Mouse (Mus musculus): ENCODE measurements around the gene Ccdc97. TPM values are rescaled to one million over a fixed set of nuclear protein-coding genes. Genes with fewer than 3 reads are reported as not detected.
A peak's percentile ranks its signal among the peaks of the same experiment; 100 is the strongest.

The Ccdc97 gene
- polyA plus RNA-seq, 1 experiment = 52.5 TPM

DNA sequence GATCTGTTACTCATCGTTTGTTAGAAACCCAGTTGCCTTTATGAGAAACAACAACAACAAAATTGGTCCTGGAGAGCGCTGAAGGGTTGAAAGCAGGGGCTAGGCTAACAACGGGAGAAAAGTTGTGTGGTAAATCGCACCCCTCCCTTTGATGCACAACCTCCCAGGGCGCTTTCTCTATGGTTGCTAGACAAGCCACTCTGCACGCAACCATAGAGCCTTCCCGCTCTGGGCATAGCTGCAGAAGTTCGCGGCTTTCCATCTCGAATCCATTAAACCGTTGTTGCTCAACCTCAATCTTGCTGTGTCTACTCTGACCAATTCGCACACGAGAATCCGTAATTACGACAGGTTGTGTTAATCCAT, 36.6 kb upstream of the Ccdc97 start:
- no peak for TF ChIP-seq CTCF (conservative IDR thresholded peaks at IDR 0.05; ENCODE audit: insufficient read depth, insufficient read length, low read depth, low read length)
- no peak for TF ChIP-seq POLR2A (IDR thresholded peaks at IDR 0.05; ENCODE audit: low read depth, low read length)
- H3K27ac ChIP-seq (ENCODE audit: insufficient read depth, low read depth, low read length) = peak overlapping the region; percentile 82
- H3K36me3 ChIP-seq (ENCODE audit: control insufficient read depth, insufficient read depth, low read length) = peaks cover under 1% of the 10 kb centered on the region; the same call in 1 of the 2 replicates
- no peak for DNase-seq
- peaks cover 17% of the 10 kb centered on the region for H3K4me1 ChIP-seq (ENCODE audit: control insufficient read depth, insufficient read depth, low read length)
- H3K27me3 ChIP-seq (replicated peaks; ENCODE audit: control insufficient read depth, insufficient read depth, low read length) = no peaks in the 10 kb centered on the region
- under 1% methylated on average over 15 of the region's 15 CpGs for WGBS
- peak overlapping the region; percentile 56 for H3K4me3 ChIP-seq (ENCODE audit: insufficient read depth, low read depth, low read length)

GRCm38 (mm10) chr7:25754738-25755467, 36.0 kb upstream of the Ccdc97 start, which contains the start of gene Hnrnpul1:
TSS of gene Hnrnpul1 (minus strand) at chr7:25754757.
- peaks cover 3% of the 10 kb centered on the region; the same call in 1 of the 2 replicates for H3K36me3 ChIP-seq (ENCODE audit: control insufficient read depth, insufficient read depth, low read length)
- peak within 1 kb of the TSS; percentile 83 for H3K4me3 ChIP-seq (ENCODE audit: insufficient read depth, low read depth, low read length)
- DNase-seq = peak; percentile 100
- under 1% methylated on average over 55 of the region's 55 CpGs for WGBS
- H3K27me3 ChIP-seq (replicated peaks; ENCODE audit: control insufficient read depth, insufficient read depth, low read length) = no peaks in the 10 kb centered on the region
- peak within 1 kb of the TSS; percentile 97 for H3K27ac ChIP-seq (ENCODE audit: insufficient read depth, low read depth, low read length)
- TF ChIP-seq POLR2A (IDR thresholded peaks at IDR 0.05; ENCODE audit: low read depth, low read length) = peak; percentile 30
- peak; percentile 34 for TF ChIP-seq CTCF (conservative IDR thresholded peaks at IDR 0.05; ENCODE audit: insufficient read depth, insufficient read length, low read depth, low read length)
- H3K4me1 ChIP-seq (ENCODE audit: control insufficient read depth, insufficient read depth, low read length) = peaks cover 17% of the 10 kb centered on the region

GRCm38 (mm10) chr7:25754439-25754737, 35.5 kb upstream of the Ccdc97 start:
- H3K36me3 ChIP-seq (ENCODE audit: control insufficient read depth, insufficient read depth, low read length) = peaks cover 5% of the 10 kb centered on the region; the same call in 1 of the 2 replicates
- WGBS = 2% methylated on average over 30 of the region's 30 CpGs
- DNase-seq = no peak
- TF ChIP-seq POLR2A (IDR thresholded peaks at IDR 0.05; ENCODE audit: low read depth, low read length) (no peak), CTCF (conservative IDR thresholded peaks at IDR 0.05; ENCODE audit: insufficient read depth, insufficient read length, low read depth, low read length) (0 out of 2 replicates have a peak, but pooled peaks have one; percentile 14)
- H3K4me1 ChIP-seq (ENCODE audit: control insufficient read depth, insufficient read depth, low read length) = peaks cover 17% of the 10 kb centered on the region
- no peaks in the 10 kb centered on the region for H3K27me3 ChIP-seq (replicated peaks; ENCODE audit: control insufficient read depth, insufficient read depth, low read length)
- H3K4me3 ChIP-seq (ENCODE audit: insufficient read depth, low read depth, low read length) = peak overlapping the region; percentile 83
- H3K27ac ChIP-seq (ENCODE audit: insufficient read depth, low read depth, low read length) = peak overlapping the region; percentile 93

DNA sequence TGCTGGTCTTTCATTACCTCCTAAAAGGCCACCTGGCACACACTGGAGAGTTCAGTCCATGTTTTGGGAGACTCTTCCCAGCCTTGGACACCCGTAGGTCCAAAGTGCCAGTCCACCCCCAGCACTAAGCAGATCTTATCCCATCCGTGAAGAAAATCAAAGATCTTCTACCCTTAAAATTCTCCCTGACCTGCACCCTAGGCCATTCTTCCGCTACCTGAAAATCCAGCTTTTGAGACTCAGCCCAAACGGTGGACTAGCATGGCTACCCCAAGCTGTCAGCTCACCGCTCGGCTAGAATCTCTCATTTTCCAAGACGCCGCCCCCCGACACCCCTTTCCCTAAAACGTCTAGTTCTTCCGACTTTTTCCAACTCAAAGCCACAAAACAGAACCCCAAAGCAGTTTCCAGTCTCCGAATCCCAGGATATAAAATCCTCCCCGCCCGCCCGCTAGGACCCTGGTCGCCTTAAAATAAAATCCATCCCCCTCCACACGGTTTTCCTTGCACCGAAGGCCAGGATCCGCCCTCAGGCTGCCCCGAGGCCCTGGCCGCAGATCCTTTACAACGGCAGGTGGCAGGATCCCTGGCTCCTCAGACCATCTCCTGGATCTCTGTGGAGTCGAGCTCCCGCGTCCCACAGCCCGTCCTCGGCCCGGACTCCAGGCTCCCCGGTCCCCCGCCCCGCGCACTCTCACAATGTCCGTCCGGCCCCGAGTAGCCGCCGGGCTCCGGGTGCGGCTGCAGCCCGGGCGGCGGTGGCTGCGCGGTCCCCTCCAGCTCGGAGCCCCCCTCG, 35.0 kb upstream of the Ccdc97 start:
- H3K27ac ChIP-seq (ENCODE audit: insufficient read depth, low read depth, low read length) = peak overlapping the region; percentile 93
- WGBS = under 1% methylated on average over 46 of the region's 46 CpGs
- TF ChIP-seq POLR2A (IDR thresholded peaks at IDR 0.05; ENCODE audit: low read depth, low read length) (no peak), CTCF (conservative IDR thresholded peaks at IDR 0.05; ENCODE audit: insufficient read depth, insufficient read length, low read depth, low read length) (no peak)
- H3K27me3 ChIP-seq (replicated peaks; ENCODE audit: control insufficient read depth, insufficient read depth, low read length) = no peaks in the 10 kb centered on the region
- peaks cover 5% of the 10 kb centered on the region; the same call in 1 of the 2 replicates for H3K36me3 ChIP-seq (ENCODE audit: control insufficient read depth, insufficient read depth, low read length)
- H3K4me1 ChIP-seq (ENCODE audit: control insufficient read depth, insufficient read depth, low read length) = peaks cover 17% of the 10 kb centered on the region
- peak overlapping the region; percentile 83 for H3K4me3 ChIP-seq (ENCODE audit: insufficient read depth, low read depth, low read length)
- DNase-seq = peak; percentile 33

DNA sequence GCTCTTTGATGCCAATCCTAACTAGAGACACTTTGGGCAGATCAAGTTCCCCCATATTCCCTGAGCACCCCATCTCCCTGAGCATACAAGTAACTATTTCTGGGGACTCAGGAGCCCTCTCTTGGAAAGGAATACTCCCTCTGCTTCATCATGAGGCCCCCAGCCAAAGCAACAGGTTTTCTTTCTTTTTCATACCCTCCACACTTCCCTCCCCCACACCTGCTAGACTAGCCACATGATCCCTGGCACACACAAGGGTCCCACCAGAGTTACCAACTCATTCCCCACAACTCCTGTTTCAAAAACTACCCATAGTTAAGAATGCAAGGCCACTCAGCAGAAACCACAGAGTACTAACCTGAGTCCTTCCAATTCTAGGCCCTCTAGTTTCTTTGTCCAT, 34.2 kb upstream of the Ccdc97 start:
- Histone ChIP-seq H3K4me3 (ENCODE audit: insufficient read depth, low read depth, low read length) (peak overlapping the region; percentile 83; the same call in 1 of the 2 replicates), H3K27me3 (replicated peaks; ENCODE audit: control insufficient read depth, insufficient read depth, low read length) (no peaks in the 10 kb centered on the region), H3K4me1 (ENCODE audit: control insufficient read depth, insufficient read depth, low read length) (peaks cover 17% of the 10 kb centered on the region), H3K36me3 (ENCODE audit: control insufficient read depth, insufficient read depth, low read length) (peaks cover 5% of the 10 kb centered on the region; the same call in 1 of the 2 replicates), H3K27ac (ENCODE audit: insufficient read depth, low read depth, low read length) (peak overlapping the region; percentile 93; the same call in 1 of the 2 replicates)
- TF ChIP-seq CTCF (conservative IDR thresholded peaks at IDR 0.05; ENCODE audit: insufficient read depth, insufficient read length, low read depth, low read length) = no peak
- TF ChIP-seq POLR2A (IDR thresholded peaks at IDR 0.05; ENCODE audit: low read depth, low read length) = no peak
- no peak for DNase-seq

DNA sequence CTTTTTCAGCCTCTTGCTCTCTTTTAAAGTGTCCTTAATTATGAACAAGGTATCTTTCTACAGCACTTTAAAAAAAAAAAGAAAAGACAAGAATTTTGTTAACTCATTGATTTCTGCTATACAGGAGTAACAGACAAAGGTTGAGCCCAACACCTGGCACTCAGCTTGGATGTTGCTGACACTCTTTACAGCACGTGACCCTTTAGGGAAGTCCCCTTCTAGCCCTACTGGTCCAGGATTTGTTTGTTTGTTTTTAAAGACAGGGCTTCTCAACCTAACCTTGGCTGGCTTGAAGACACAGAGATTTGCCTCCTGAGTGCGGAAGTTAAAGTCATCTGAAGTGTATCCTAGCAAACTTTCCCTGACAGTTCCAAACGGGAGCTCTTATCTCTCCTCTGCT, 28.0 kb upstream of the Ccdc97 start:
- WGBS = 62% methylated on average over 3 of the region's 3 CpGs
- no peak for TF ChIP-seq POLR2A (IDR thresholded peaks at IDR 0.05; ENCODE audit: low read depth, low read length)
- no peak for TF ChIP-seq CTCF (conservative IDR thresholded peaks at IDR 0.05; ENCODE audit: insufficient read depth, insufficient read length, low read depth, low read length)
- DNase-seq = no peak

DNA sequence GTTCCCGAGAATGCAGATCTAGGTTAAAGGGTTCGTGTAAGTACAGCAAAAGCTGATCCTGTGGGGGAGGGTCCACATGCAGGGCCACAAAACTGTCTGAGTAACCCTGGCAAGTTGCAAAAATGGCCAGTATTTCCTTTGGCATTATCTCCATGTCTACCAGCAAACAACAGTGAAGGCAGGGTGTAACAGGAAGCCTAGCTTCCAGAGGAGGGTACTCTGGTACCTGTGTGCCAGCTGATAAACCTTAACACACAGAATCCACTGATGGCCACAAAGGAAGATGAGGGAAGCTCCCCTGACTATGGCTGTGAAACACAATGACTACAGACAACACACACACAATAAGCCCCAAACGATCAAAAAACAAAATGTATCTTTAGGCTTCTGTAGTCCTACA, 19.4 kb upstream of the Ccdc97 start:
- no peak overlapping the region for H3K27ac ChIP-seq (ENCODE audit: insufficient read depth, low read depth, low read length)
- no peak for DNase-seq
- H3K27me3 ChIP-seq (replicated peaks; ENCODE audit: control insufficient read depth, insufficient read depth, low read length) = no peaks in the 10 kb centered on the region
- 85% methylated on average over 3 of the region's 3 CpGs for WGBS
- TF ChIP-seq POLR2A (IDR thresholded peaks at IDR 0.05; ENCODE audit: low read depth, low read length) = no peak
- TF ChIP-seq CTCF (conservative IDR thresholded peaks at IDR 0.05; ENCODE audit: insufficient read depth, insufficient read length, low read depth, low read length) = no peak
- no peak overlapping the region for H3K4me3 ChIP-seq (ENCODE audit: insufficient read depth, low read depth, low read length)
- no peaks in the 10 kb centered on the region for H3K4me1 ChIP-seq (ENCODE audit: control insufficient read depth, insufficient read depth, low read length)
- peaks cover 24% of the 10 kb centered on the region for H3K36me3 ChIP-seq (ENCODE audit: control insufficient read depth, insufficient read depth, low read length)

More for the DNA sequence above, 28.0 kb upstream of the Ccdc97 start:
- no peak overlapping the region for H3K4me3 ChIP-seq (ENCODE audit: insufficient read depth, low read depth, low read length)
- H3K27ac ChIP-seq (ENCODE audit: insufficient read depth, low read depth, low read length) = no peak overlapping the region
- H3K27me3 ChIP-seq (replicated peaks; ENCODE audit: control insufficient read depth, insufficient read depth, low read length) = no peaks in the 10 kb centered on the region
- H3K36me3 ChIP-seq (ENCODE audit: control insufficient read depth, insufficient read depth, low read length) = peaks cover 14% of the 10 kb centered on the region
- H3K4me1 ChIP-seq (ENCODE audit: control insufficient read depth, insufficient read depth, low read length) = peaks cover under 1% of the 10 kb centered on the region; the same call in 1 of the 2 replicates
